Mouse (Mus musculus) adrenal gland, postnatal 36 days (tissue): Measurements from ENCODE around the gene Mpnd. TPM values are rescaled to one million over a fixed set of nuclear protein-coding genes. Genes with fewer than 3 reads are reported as not detected.
"Not testable (repeated sequence)": the region's sequence is repeated elsewhere in the genome, so short reads cannot be mapped to it uniquely, and the experiment has no call there.

Experiments used
- DNase-seq, 2 experiments: peaks; one replicate each; pipeline ENCODE4 v3.0.0; 2021; ENCODE audit warnings: mixed read lengths in 1 of 2
- total RNA-seq, 2 experiments: library from RNA; stranded (reverse); gene quantifications; 2 replicates each; pipeline ENCODE4 v1.2.3; 2021

Gene Mpnd
- total RNA-seq, 2 experiments from 2014 or later, result 79.6 to 104 TPM

DNA sequence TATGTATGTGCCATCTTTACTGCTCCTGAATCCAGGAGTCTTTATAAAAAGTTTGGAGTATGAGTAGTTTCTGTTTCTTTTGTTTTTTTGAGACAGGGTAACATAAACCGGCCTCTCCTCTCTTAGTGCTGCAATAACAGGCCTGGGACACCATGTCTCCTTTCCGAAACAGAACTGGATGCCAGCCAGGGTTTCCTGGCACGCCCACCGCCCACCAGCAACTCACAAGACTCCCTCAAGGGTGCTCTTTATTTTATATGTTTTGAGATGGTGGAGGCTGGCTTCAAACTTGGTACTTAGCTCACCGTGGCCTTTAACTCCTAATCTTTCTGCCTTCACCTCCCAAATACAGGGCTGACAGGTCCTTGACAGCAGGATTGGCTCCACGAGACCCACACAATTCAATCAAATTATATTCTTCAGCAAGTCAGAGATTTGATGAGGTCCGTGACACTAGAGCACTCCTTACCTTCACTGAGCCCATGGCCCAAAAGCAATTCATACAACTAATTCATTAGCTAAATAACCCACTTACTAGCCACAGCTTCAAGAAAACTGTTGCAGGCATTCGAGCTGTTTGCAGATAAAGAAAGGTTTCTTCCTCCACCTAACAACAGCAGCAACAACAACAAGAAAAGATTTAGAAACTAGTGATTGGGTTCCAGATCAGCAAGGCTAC lies 33.2 kb downstream of the Mpnd start:
- no peak for DNase-seq

DNA sequence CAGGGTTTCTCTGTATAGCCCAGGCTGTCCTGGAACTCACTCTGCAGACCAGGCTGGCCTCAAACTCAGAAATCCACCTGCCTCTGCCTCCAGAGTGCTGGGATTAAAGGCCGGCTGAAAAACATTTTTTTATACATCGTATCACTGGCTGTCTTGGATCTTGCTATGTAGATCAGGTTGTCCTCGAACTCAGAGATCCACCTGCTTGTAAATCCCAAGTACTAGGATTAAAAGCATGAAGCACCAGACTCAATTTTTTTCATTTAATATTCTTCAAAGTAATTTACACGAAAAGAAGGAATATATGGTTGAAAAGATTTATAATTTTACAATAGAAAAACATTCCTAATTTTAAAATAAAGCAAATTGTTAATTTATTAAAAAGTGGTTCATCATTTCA lies 33.8 kb downstream of the Mpnd start:
- DNase-seq, result no peak

DNA sequence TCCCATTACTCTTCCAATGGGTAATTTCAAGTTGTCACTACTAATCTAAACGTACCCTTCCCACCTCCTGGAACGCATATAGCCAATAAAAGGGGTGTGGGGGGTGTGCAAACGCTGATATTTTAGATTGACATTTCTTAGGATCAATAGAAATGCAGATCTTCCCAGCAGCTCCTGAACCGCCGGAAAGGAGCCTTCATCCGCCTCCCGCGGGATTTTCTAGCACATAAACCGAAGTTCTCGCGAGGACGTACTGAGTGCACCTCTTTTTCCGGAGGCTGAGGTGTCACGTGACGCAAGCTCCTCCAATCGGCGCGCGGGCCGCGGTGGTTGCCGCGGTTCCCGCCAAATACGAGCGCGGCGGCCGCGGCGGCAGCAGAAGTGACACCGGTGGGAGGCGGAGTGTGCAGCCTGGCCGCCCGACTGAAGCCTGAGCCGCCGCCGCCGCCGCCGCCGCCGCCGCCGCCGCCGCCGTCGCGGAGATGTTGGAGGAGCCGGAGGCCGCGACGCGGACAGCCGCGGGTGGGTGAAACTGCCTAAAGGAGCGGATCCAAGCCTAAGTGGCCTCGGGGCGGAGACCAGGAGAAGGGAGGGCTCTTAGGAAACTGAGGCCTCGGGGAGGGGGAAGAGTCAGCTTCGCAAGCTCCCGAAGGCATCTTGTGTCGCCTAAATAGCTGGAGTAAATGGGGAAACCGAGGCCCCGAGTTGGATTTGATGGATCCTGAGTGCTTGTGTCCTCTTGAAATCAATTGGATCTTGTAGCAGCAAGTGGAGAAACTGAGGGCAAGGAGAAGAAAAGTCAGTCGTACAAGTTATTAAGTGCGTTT lies 34.7 kb downstream of the Mpnd start, which contains the start of gene Chaf1a:
Gene Chaf1a (plus strand): TSS at position 410 of the 827 bp plus-strand sequence.
- DNase-seq, result peak; percentile 98

DNA sequence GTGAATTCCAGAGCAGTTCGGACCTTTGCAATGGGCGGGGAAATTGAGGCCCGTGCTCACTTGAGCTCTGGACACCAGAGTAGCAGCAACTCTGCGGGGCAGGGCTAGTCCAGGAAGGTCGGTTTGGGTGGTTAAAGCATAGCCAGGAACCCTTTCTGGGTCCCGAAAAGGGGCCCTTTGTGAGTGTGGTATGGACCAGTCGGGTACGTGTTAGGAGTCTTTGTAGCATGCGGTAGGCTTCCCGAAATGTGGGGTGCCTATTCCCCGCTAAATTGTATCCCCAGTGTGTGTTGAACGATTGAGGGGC lies 35.3 kb downstream of the Mpnd start:
- DNase-seq, result no peak

DNA sequence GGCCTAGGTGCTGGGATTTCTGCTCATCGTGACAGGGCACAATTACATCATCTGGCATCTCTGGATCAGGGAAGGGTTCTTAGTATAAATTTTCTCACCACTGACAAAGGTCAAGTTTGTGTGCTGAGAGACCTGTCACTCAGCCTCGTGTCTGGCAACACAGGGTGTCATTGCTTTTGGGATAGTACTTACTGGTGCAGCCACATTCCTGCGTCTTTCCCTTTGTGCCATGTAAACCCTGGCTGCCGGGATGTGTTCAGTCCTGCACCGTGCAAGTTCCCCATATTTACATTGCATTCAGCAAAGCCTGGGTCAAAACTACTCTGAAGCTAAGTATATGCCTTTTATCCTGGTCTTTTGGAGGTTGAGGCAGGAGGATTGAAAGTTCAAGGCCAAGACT lies 45.9 kb downstream of the Mpnd start:
- DNase-seq, result no peak

DNA sequence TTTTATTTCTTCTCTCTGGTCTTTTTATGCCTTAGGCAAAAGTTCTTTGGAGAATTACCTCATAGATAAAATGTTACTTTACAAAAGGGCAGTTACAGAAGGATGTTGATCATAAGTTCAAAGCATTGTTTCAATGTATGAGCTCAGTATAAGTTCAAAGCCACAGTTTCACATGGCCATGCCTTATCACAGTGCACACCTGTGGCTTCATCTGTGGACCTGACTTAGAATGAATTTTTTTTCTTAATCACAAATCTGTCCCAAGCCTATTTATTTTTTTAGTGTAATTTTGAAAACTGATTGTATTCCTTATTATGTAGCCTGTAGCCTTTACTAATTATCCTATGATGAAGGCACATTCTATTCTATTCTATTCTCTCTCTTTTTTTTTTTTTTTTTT lies 49.4 kb downstream of the Mpnd start:
- no peak for DNase-seq

DNA sequence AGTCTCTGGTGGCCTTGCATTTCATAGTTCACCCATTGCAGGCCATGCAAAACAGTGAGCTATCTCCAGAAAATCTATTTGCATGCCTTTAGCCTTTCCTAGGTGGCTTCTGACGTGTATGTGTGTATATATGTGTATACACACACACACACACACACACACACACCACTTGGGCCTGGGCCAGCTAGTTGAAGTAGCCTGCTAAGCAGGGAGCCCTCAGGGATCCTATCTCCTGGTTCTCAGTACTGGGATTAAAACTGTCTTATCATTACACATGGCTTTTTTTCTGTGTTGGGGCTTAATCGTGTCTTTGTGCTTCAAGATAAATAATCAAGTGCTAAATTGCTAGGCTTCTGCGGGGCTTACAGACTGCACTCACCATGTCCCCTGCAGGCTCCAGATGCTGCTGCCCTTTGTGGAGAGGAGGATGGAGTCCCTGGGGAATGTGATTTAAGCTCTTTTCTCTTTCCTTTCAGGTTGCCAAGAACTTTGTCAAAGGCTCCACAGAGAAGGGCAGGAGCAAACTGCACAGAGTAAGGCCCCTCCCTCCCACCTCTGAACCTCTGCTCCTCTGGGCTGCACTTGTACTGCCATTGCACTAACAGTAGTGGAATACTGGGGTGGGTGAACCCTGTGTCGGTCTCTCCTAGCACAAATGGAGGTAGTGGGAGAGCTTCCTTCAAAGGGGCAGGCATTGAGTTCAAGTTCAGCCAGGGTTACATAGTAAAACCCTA lies 50.6 kb downstream of the Mpnd start:
- DNase-seq, result no peak

DNA sequence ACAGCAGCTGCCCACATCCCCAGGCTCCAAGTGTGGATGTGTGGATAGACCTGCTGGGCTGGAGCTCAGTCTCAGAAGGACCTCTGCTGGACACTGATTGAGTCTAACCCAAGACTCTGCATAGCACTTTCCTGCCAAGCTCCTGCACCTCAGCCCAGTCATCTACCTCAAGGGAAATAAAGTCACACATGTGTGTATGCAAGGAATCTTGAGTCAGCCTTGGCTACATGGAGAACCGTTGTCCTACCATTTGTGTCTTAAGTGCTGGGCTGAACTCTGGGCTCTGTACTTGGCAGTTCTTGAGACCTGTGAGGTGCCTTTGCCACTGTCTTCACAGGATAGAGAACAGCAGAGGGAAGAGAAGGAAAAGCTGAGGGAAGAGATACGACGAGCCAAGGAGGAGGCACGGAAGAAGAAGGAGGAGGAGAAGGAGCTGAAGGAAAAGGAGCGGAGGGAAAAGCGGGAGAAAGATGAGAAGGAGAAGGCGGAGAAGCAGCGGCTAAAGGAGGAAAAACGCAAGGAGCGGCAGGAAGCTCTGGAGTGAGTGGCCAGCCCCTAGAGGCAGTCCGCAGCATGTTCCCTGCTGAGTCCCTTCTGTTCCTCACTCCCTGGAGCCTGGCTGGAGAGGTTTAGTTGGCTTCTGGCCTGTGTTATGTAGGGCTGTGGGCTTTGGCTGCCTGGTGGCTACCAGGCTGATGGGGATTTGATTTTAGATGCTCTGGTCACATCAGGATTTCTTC lies 52.0 kb downstream of the Mpnd start:
- no peak for DNase-seq

DNA sequence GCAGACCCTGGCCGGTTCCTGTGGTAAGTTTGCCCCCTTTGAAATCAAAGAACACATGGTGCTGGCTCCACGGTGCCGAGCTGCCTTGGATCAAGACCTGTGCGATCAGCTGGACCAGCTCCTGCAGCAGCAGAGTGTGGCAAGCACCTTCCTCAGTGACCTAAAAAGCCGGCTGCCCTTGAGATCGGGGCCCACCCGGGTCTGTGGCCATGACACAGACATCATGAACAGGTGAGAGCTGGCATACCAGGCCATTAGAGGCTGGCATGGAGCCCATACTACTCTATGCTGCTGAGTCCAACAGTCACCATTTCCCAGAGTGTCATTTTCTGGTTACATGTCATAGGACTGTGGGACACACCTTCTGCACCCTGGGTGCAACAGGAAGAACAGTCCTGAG lies 56.6 kb downstream of the Mpnd start:
- DNase-seq, result no peak

DNA sequence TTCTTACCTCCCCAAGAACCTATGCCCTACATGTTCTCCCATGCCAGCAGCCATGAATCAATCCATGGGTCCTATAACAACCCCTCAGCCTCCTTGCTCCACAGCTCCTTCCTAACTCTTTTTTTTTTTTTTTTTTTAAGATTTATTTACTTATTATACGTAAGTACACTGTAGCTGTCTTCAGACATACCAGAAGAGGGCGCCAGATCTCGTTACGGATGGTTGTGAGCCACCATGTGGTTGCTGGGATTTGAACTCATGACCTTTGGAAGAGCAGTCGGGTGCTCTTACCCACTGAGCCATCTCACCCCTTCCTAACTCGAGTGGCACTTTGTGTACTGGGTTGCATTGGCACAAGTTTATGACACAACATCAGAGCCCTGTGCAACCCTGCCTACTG lies 60.2 kb downstream of the Mpnd start:
- DNase-seq, result not testable (repeated sequence)

Other genes starting within 250 kb of the Mpnd start
- gene Zfp119a, start 126.8 kb upstream of the Mpnd start, total RNA-seq, result 1 to 10 TPM; 6.6 to 8.4 TPM
- gene Zfp959, start 113.6 kb upstream of the Mpnd start, total RNA-seq, result 1 to 10 TPM; 5.1 to 6.5 TPM
- 1 to 10 TPM; 3.3 to 4.0 TPM for gene Zfp119b, start 56.2 kb upstream of the Mpnd start, total RNA-seq
- 1 to 10 TPM; 1.1 to 1.5 TPM for gene Ebi3, start 53.1 kb upstream of the Mpnd start, total RNA-seq
- 10 to 100 TPM; 13.1 to 15.8 TPM for gene Yju2, start 46.6 kb upstream of the Mpnd start, total RNA-seq
- gene Shd, start 35.2 kb upstream of the Mpnd start, total RNA-seq, result under 1 TPM; 0.50 to 0.99 TPM
- 1 to 10 TPM; 1.1 to 1.3 TPM for gene Fsd1, start 19.2 kb upstream of the Mpnd start, total RNA-seq
- gene Stap2, start 127 bp upstream of the Mpnd start, total RNA-seq, result 1 to 10 TPM; 5.1 to 7.6 TPM
- 10 to 100 TPM; 49.0 to 49.7 TPM for gene Sh3gl1, start 30.9 kb downstream of the Mpnd start, total RNA-seq
- 1 to 10 TPM; 3.5 to 4.7 TPM for gene Chaf1a, start 34.7 kb downstream of the Mpnd start, total RNA-seq
- gene Ubxn6, start 69.3 kb downstream of the Mpnd start, total RNA-seq, result 10 to 100 TPM; 73.3 to 86.1 TPM
- 10 to 100 TPM; 59.9 to 62.0 TPM for gene Hdgfl2, start 73.9 kb downstream of the Mpnd start, total RNA-seq
- 10 to 100 TPM; 75.1 to 86.5 TPM for gene Plin4, start 104.1 kb downstream of the Mpnd start, total RNA-seq
- gene Plin5, start 111.9 kb downstream of the Mpnd start, total RNA-seq, result 10 to 100 TPM; 36.7 to 62.1 TPM
- gene Lrg1, start 116.3 kb downstream of the Mpnd start, total RNA-seq, result 10 to 100 TPM; 15.5 to 31.3 TPM
- 10 to 100 TPM in 1 of 2 experiments, 1 to 10 TPM in 1; 6.4 to 10.0 TPM for gene Sema6b, start 134.6 kb downstream of the Mpnd start, total RNA-seq
- 1 to 10 TPM; 3.9 to 4.0 TPM for gene Tnfaip8l1, start 156.8 kb downstream of the Mpnd start, total RNA-seq
- 10 to 100 TPM; 60.0 to 61.1 TPM for gene Mydgf, start 178.2 kb downstream of the Mpnd start, total RNA-seq
- gene Dpp9, start 213.2 kb downstream of the Mpnd start, total RNA-seq, result 10 to 100 TPM; 35.5 to 41.0 TPM